Mouse (Mus musculus) ES-Bruce4 (cell line): ENCODE results near the gene Gsta2. TPM values are rescaled to one million over a fixed set of nuclear protein-coding genes. Genes with fewer than 3 reads are reported as not detected.
"Not testable (repeated sequence)": the region's sequence is repeated elsewhere in the genome, so short reads cannot be mapped to it uniquely, and the experiment has no call there.

Experiments
- H3K27ac ChIP-seq: 2 replicates; pipeline ENCODE4 v1.5.1; 2012; ENCODE audit warnings: low read length, inconsistent platforms; ENCODE audit not compliant: insufficient read depth
- H3K27me3 ChIP-seq: 2 replicates; pipeline ENCODE4 v1.6.1; 2012; ENCODE audit warnings: mild to moderate bottlenecking, low read length, inconsistent platforms; ENCODE audit not compliant: control insufficient read depth, poor library complexity, insufficient read depth, severe bottlenecking
- H3K36me3 ChIP-seq: 2 replicates; pipeline ENCODE4 v1.6.1; 2012; ENCODE audit warnings: inconsistent platforms, mild to moderate bottlenecking, low read length, moderate library complexity; ENCODE audit not compliant: control insufficient read depth, poor library complexity, insufficient read depth, severe bottlenecking
- H3K4me1 ChIP-seq: one replicate; pipeline ENCODE4 v1.8.1; 2011; ENCODE audit warnings: low read length; ENCODE audit not compliant: control insufficient read depth, insufficient read depth
- H3K4me3 ChIP-seq: 2 replicates; pipeline ENCODE4 v1.5.1; 2011; ENCODE audit warnings: low read depth, mild to moderate bottlenecking, low read length
- H3K9ac ChIP-seq: 2 replicates; pipeline ENCODE4 v1.6.1; 2012; ENCODE audit warnings: low read depth, mild to moderate bottlenecking, inconsistent platforms; ENCODE audit not compliant: poor library complexity, severe bottlenecking
- H3K9me3 ChIP-seq: replicated peaks from 2 replicates; pipeline ENCODE4 v1.6.1; 2012; ENCODE audit warnings: mild to moderate bottlenecking, low read length, inconsistent platforms; ENCODE audit not compliant: control insufficient read depth, poor library complexity, insufficient read depth, severe bottlenecking
- CTCF ChIP-seq: IDR thresholded peaks from one replicate; pipeline ENCODE4 v1.8.1; 2011; ENCODE audit warnings: low read depth, low read length
- EP300 ChIP-seq: IDR thresholded peaks from 2 replicates; pipeline ENCODE4 v1.6.1; 2011; ENCODE audit warnings: low read depth, low read length; ENCODE audit not compliant: insufficient read depth
- POLR2A ChIP-seq: IDR thresholded peaks from one replicate; pipeline ENCODE4 v1.8.1; 2011; ENCODE audit warnings: low read length; ENCODE audit not compliant: insufficient read depth
- polyA plus RNA-seq: library from polyadenylated mRNA; stranded (reverse); fragments of >200 nt; gene quantifications from 2 replicates; pipeline ENCODE4 v1.2.4, GENCODE M21; 2011; ENCODE audit warnings: low read depth; ENCODE audit not compliant: missing spikeins, insufficient read depth, insufficient read length

Gsta2 gene
- polyA plus RNA-seq, 1 experiment = not detected

DNA sequence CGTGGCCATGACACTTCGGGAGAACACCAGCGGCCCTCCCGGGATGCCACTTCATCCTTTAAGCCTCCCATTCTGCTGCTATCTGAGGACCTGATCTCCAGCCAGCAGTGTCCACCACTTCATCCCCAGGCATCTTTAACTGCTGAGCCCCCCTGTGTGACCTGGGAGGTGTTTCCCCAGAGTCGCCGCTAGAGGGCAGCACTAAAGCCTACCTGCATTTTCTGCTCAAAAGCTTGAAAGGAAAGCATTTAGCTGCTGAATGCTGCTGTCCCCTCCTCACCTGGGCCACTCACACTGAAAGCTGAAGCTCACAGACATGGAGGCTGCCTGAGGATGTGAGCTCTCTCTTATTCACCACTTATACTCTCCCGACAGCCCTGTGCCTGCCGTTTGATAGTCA is 15.3 kb downstream of the Gsta2 start:
- not testable (repeated sequence) for H3K4me3 ChIP-seq, H3K9ac ChIP-seq, H3K36me3 ChIP-seq

DNA sequence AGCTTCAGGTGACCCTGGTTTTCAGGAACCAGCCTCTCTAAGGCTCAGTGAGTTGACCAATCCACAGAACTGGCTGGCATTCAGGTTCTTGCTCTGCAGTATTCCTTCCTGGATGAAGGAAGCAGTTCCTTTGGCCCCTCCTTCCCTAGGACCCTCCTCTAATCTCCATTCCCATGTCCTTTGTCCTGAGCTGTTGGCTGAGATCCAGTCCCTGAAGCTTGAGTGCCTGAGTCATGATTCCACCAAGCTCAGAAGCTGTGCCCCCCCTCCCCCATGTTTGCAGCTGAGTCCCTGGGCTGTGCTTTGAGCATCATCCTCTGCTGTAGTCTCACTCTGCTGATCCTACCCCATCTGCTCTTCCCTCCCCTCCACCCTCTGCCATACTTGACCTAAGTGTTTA is 18.5 kb downstream of the Gsta2 start:
- H3K9ac ChIP-seq, H3K4me3 ChIP-seq, H3K9me3 ChIP-seq, H3K36me3 ChIP-seq, H3K4me1 ChIP-seq, H3K27me3 ChIP-seq, H3K27ac ChIP-seq: not testable (repeated sequence)

More for the DNA sequence above, 15.3 kb downstream of the Gsta2 start:
- H3K27ac ChIP-seq, H3K27me3 ChIP-seq, H3K4me1 ChIP-seq, H3K9me3 ChIP-seq: not testable (repeated sequence)
- peak; percentile 70 for TF ChIP-seq CTCF

DNA sequence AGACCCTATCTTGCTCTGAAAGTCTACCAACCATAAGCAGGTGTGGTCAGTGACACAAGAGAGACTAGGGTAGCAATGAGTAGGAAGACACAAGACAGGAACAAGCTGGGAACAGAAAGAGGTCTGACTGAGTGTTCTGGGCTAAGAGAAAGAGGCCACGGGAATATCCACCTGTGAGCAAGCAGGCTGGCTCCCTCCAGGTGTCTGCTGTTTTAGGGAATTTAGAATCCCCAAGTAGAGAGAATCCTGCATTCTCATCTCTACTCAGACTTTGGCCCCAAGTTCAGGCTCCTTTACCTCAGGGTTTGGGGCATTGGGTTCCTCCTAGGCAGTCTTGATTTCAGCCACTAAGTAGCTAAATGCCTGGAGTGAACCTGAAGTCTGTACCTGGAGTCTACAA is 28.3 kb downstream of the Gsta2 start, which contains the start of gene Omt2b:
TSS of gene Omt2b (plus strand) at position 301 of the 400 bp plus-strand sequence.
- H3K4me3 ChIP-seq, H3K4me1 ChIP-seq, H3K9ac ChIP-seq, H3K27me3 ChIP-seq, H3K9me3 ChIP-seq, H3K36me3 ChIP-seq, H3K27ac ChIP-seq: not testable (repeated sequence)

DNA sequence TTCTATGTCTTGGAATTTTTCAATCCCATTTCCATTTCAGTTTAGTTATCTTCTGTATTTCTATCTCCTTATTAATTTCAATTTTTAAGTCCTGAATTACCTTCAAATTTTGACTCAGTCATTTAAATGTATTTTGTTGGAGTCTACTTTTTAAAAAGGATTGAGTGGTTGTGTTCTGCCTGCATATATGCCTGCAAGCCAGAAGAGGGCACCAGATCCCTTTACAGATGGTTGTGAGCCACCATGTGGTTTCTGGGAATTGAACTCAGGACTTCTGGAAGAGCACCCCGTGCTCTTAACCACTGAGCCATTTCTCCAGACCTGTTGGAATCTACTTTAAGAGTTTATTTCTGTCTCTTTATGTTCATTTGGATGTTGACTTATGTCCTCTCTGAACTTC is 36.1 kb downstream of the Gsta2 start:
- no peaks in the 10 kb centered on the region for H3K36me3 ChIP-seq
- no peak overlapping the region for H3K4me3 ChIP-seq
- no peaks in the 10 kb centered on the region for H3K4me1 ChIP-seq
- no peaks in the 10 kb centered on the region for H3K27me3 ChIP-seq
- H3K27ac ChIP-seq = no peak overlapping the region
- H3K9ac ChIP-seq = no peak overlapping the region
- TF ChIP-seq CTCF (peak; percentile 29), EP300 (no peak), POLR2A (no peak)
- H3K9me3 ChIP-seq = no peaks in the 10 kb centered on the region

DNA sequence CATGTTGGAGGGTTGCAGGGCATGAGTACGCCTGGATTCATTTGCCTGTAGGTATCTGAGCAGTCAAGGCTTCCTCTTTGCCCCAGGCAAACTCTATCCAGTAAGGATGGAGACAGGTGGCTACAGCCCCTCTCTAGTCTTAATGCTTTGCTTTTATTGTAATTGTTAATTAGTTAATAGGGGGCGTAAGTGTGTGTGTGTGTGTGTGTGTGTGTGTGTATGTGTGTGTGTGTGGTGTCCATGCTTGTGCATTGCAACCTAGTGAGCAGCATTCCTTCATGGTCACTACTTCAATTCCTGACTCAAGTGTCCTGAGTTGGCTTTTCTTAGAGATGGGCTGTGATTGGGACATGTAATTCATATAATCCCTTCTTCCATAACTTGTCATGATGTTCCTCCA is 40.9 kb downstream of the Gsta2 start, which contains the start of gene Omt2a:
TSS of gene Omt2a (minus strand) at position 101 of the 400 bp plus-strand sequence.
- no peak within 1 kb of the TSS for H3K27ac ChIP-seq
- no peaks in the 10 kb centered on the region for H3K36me3 ChIP-seq
- H3K4me1 ChIP-seq = no peaks in the 10 kb centered on the region
- H3K27me3 ChIP-seq = no peaks in the 10 kb centered on the region
- no peak within 1 kb of the TSS for H3K9ac ChIP-seq
- no peak for TF ChIP-seq CTCF
- no peak within 1 kb of the TSS for H3K4me3 ChIP-seq
- H3K9me3 ChIP-seq = no peaks in the 10 kb centered on the region

DNA sequence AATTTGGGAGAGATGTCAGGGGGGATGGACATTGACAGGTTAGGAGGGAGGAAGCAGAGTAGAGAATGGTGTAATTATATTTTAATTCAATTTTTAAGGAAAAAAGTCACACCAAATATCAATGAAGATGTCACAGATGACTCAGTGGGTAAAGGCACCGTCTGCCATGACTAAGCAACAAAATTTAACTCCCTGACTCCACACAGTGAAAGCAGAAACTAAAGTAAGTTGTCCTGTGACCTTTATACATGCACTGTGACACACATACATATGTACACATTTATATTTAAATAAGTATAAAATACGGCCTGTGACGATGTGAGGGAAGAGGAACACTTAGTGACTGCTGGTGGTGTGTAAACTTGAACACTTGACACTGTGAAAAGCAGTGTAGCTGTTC is 47.5 kb downstream of the Gsta2 start:
- H3K9me3 ChIP-seq, H3K27me3 ChIP-seq, H3K27ac ChIP-seq, H3K4me1 ChIP-seq, H3K9ac ChIP-seq, H3K4me3 ChIP-seq, H3K36me3 ChIP-seq: not testable (repeated sequence)

DNA sequence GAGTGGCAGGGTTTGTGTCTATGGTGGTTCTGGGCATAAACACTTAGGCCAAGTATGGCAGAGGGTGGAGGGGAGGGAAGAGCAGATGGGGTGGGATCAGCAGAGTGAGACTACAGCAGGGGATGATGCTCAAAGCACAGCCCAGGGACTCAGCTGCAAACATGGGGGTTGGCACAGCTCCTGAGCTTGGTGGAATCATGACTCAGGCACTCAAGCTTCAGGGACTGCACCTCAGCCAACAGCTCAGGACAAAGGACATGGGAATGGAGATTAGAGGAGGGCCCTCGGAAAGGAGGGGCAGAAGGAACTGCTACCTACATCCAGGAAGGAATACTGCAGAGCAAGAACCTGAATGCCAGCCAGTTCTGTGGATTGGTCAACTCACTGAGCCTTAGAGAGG is 56.4 kb downstream of the Gsta2 start:
- not testable (repeated sequence) for H3K27me3 ChIP-seq, H3K4me1 ChIP-seq, H3K9ac ChIP-seq, H3K27ac ChIP-seq, H3K9me3 ChIP-seq, H3K4me3 ChIP-seq, H3K36me3 ChIP-seq
